In genomic region chr4:86852813-86853590, GRCm38 (mm10) we compare ENCODE assay signal across 1 mouse cellular context.
TF ChIP-seq lines count a peak whose summit lies in the region.

No protein-coding gene starts in this region.

TF ChIP-seq in MEL, 35 proteins besides CTCF, POLR2A, EP300 and RAD21:
- TF ChIP-seq BHLHE40 (IDR thresholded peaks at IDR 0.05; ENCODE audit: borderline replicate concordance, low read depth, low read length) (peak; percentile 55; the same call in 1 of the 2 replicates), RCOR1 (IDR thresholded peaks at IDR 0.05; ENCODE audit: low read depth, low read length) (no peak), MEF2A (IDR thresholded peaks at IDR 0.05; ENCODE audit: extremely low read depth, insufficient replicate concordance, low read depth, low read length, poor library complexity, severe bottlenecking) (no peak), JUND (IDR thresholded peaks at IDR 0.05; ENCODE audit: low read depth, low read length) (no peak), MAX (IDR thresholded peaks at IDR 0.05; ENCODE audit: low read length) (no peak), ELF1 (IDR thresholded peaks at IDR 0.05; ENCODE audit: low read depth, low read length) (no peak), SIN3A (IDR thresholded peaks at IDR 0.05; ENCODE audit: low read length) (no peak), NELFE (IDR thresholded peaks at IDR 0.05; ENCODE audit: low read depth, low read length) (peak; percentile 37; the same call in 1 of the 2 replicates), MYB (IDR thresholded peaks at IDR 0.05; ENCODE audit: low read depth, low read length) (peak; percentile 8; the same call in 1 of the 2 replicates), MXI1 (IDR thresholded peaks at IDR 0.05; ENCODE audit: low read depth, low read length) (no peak), GATA1 (IDR thresholded peaks at IDR 0.05; ENCODE audit: low read depth, low read length) (peak; percentile 53; the same call in 1 of the 2 replicates), MYC (IDR thresholded peaks at IDR 0.05; ENCODE audit: low read depth, low read length) (peak; percentile 43; the same call in 1 of the 2 replicates), ZNF384 (IDR thresholded peaks at IDR 0.05; ENCODE audit: low read depth, low read length) (no peak), KAT2A (conservative IDR thresholded peaks at IDR 0.05; ENCODE audit: low read depth, low read length) (no peak), POLR2AphosphoS2 (IDR thresholded peaks at IDR 0.05; ENCODE audit: low read length) (peak; percentile 93), TCF12 (IDR thresholded peaks at IDR 0.05; ENCODE audit: low read depth, low read length) (no peak), E2F4 (IDR thresholded peaks at IDR 0.05; ENCODE audit: borderline replicate concordance, low read depth, low read length) (0 out of 2 replicates have a peak, but pooled peaks have one; percentile 56), MAFK (IDR thresholded peaks at IDR 0.05; ENCODE audit: borderline replicate concordance, low read depth, low read length) (no peak), USF2 (IDR thresholded peaks at IDR 0.05; ENCODE audit: borderline replicate concordance in 1 of 2, insufficient read depth in 1 of 2, low read depth in 1 of 2, low read length in 2 of 2) (no peak), ETS1 (IDR thresholded peaks at IDR 0.05; ENCODE audit: low read depth, low read length) (no peak), MAZ (IDR thresholded peaks at IDR 0.05; ENCODE audit: low read depth, low read length) (no peak), SMC3 (IDR thresholded peaks at IDR 0.05; ENCODE audit: low read depth, low read length) (peak; percentile 1; the same call in 1 of the 2 replicates), POLR2AphosphoS5 (IDR thresholded peaks at IDR 0.05; ENCODE audit: borderline replicate concordance, low read depth, low read length) (no peak; the same call in 1 of the 2 replicates), ZMIZ1 (IDR thresholded peaks at IDR 0.05; ENCODE audit: low read depth, low read length) (peak; percentile 74), TBP (IDR thresholded peaks at IDR 0.05; ENCODE audit: low read depth, low read length) (no peak)
TF ChIP-seq in MEL: peak in this region for 9.
